Mouse (Mus musculus) cortical plate, adult 2 months (tissue): ENCODE data around the gene Ckap5.

Source experiments
- CTCF ChIP-seq: fragments of 200-500 bp; IDR thresholded peaks from 2 replicates; pipeline ENCODE4 v1.5.1; 2011; ENCODE audit warnings: mild to moderate bottlenecking, control low read depth, low read length; ENCODE audit not compliant: insufficient read depth; ENCODE audit errors: extremely low read depth
- POLR2A ChIP-seq: fragments of 200-500 bp; IDR thresholded peaks from 2 replicates; pipeline ENCODE4 v1.6.1; 2011; ENCODE audit warnings: mild to moderate bottlenecking, low read length, control low read depth; ENCODE audit not compliant: insufficient read depth; ENCODE audit errors: extremely low read depth

DNA sequence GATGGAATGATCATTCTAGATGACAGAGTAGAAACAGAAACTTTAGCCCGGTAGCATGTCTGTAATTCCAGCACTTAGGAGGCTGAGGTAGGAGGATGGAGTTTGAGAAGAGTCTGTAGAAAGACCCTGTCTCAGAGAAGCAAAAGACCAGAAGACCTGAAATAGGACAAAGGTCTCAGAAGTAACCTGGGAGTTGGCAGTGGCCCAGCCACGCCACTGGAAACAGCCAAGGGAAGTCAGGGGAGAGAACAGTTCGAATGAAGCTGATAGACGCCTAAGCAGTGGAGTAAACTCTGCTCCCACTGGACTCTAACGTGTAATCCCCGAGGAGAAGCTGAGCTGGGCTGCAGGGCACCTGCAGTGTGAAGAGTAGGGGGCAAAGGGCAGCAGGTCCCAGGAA lies 41.3 kb upstream of the Ckap5 start:
- TF ChIP-seq POLR2A = no peak
- TF ChIP-seq CTCF = no peak
